Mouse (Mus musculus) gastrocnemius, adult 18-20 months (tissue): ENCODE data around the gene Mapk7. TPM values are rescaled to one million over a fixed set of nuclear protein-coding genes. Genes with fewer than 3 reads are reported as not detected.
A peak's percentile ranks its signal among the peaks of the same experiment; 100 is the strongest.

Experiments used
- DNase-seq: peaks from one replicate; pipeline ENCODE4 v3.0.0; 2021; ENCODE audit warnings: low spot score
- total RNA-seq, 2 experiments: library from RNA; stranded (reverse); gene quantifications; 2 replicates each; pipeline ENCODE4 v1.2.3; 2021

Gene Mapk7
- total RNA-seq, 2 experiments from 2014 or later, result 3.5 to 4.1 TPM

- no peak for DNase-seq
These were observed 1.3 kb downstream of the Mapk7 start for GRCm38 (mm10) chr11:61492749-61493401.

GRCm38 (mm10) chr11:61490944-61491520, 3.2 kb downstream of the Mapk7 start:
- no peak for DNase-seq

GRCm38 (mm10) chr11:61489874-61490273, 4.3 kb downstream of the Mapk7 start:
- DNase-seq, result no peak

GRCm38 (mm10) chr11:61489085-61489484, 5.1 kb downstream of the Mapk7 start:
- DNase-seq, result no peak

- no peak for DNase-seq
These were observed 6.3 kb downstream of the Mapk7 start for GRCm38 (mm10) chr11:61487936-61488335.

GRCm38 (mm10) chr11:61487401-61487800, 6.8 kb downstream of the Mapk7 start:
- DNase-seq, result peak; percentile 42

- no peak for DNase-seq
These were observed 7.6 kb downstream of the Mapk7 start for GRCm38 (mm10) chr11:61486458-61487219.

- DNase-seq, result no peak
These were observed 8.4 kb downstream of the Mapk7 start for GRCm38 (mm10) chr11:61485541-61486457.

GRCm38 (mm10) chr11:61484613-61485540, 9.3 kb downstream of the Mapk7 start, which contains the start of gene Mfap4:
Mfap4 (plus strand) TSS chr11:61485431.
- no peak for DNase-seq

GRCm38 (mm10) chr11:61484256-61484612, 10.0 kb downstream of the Mapk7 start:
- no peak for DNase-seq

GRCm38 (mm10) chr11:61483226-61483845, 10.9 kb downstream of the Mapk7 start:
- no peak for DNase-seq

GRCm38 (mm10) chr11:61481239-61482090, 12.7 kb downstream of the Mapk7 start:
- DNase-seq, result no peak

GRCm38 (mm10) chr11:61478788-61479187, 15.4 kb downstream of the Mapk7 start:
- DNase-seq, result no peak

- DNase-seq, result no peak
These were observed 16.4 kb downstream of the Mapk7 start for GRCm38 (mm10) chr11:61477566-61478508.

- DNase-seq, result no peak
These were observed 17.3 kb downstream of the Mapk7 start for GRCm38 (mm10) chr11:61476786-61477382.

- DNase-seq, result no peak
These were observed 20.6 kb downstream of the Mapk7 start for GRCm38 (mm10) chr11:61473630-61474029.

GRCm38 (mm10) chr11:61470880-61471279, 23.3 kb downstream of the Mapk7 start:
- DNase-seq, result no peak
